Mouse (Mus musculus): ENCODE measurements around the gene Oxsr1.
"Not testable (repeated sequence)": the region's sequence is repeated elsewhere in the genome, so short reads cannot be mapped to it uniquely, and the experiment has no call there.

The Oxsr1 gene

DNA sequence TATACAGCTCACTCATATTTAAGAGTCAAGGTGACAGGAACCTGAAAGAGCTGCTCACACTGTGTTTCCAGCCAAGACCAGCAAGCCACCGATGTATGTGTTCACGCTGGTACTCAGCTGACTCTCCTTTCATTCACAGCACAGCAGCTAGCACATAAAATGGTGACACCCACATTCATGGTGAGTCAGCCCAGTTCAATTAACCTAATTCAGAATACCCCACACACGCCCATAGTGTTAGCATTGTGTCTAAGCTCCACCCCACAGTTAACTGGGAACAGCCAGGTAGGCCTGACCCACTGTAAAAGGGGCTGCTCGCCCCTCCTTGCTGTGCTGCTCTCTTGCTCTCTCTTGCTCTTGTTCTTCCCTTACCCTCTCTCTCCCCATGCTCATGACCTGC is 50.7 kb downstream of the Oxsr1 start:
- DNase-seq (ENCODE audit: low spot score), result no peak

- peak; percentile 17 for DNase-seq (ENCODE audit: low spot score)
Observed at GRCm38 (mm10) chr9:119268588-119269145, 53.6 kb downstream of the Oxsr1 start.

- no peak for DNase-seq (ENCODE audit: low spot score)
Observed at GRCm38 (mm10) chr9:119268120-119268519, 54.1 kb downstream of the Oxsr1 start.

- DNase-seq (ENCODE audit: low spot score), result not testable (repeated sequence)
Observed at GRCm38 (mm10) chr9:119266121-119266395, 56.2 kb downstream of the Oxsr1 start.

DNA sequence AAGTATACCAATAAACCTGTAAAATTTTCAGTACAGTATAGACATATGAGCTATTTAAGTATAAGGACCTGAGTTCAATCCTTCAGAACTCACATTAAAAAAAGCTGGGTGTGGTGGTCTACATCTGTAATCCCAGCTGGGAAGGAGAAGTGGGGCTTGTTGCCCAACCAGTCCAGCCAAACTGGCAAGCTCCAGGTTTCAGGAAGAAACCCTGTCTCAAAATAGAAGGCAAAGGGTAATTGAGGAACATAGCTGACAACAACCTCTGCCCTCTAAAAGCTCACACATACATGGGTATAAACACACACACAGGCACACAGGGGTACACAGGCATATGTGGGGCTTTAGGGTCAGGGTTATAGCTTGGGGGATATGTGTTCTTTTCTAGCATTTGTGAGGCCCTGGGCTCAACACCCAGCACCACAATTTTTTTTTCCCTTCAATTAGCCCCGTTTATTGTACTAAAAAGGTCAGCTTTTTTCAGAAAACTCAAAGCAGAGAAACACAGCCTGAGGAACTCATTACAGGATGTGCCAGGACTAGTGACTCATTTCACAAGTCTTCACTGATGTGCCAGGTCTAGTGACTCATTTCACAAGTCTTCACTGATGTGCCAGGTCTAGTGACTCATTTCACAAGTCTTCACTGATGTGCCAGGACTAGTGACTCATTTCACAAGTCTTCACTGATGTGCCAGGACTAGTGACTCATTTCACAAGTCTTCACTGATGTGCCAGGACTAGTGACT is 56.7 kb downstream of the Oxsr1 start:
- DNase-seq (ENCODE audit: low spot score), result not testable (repeated sequence)

- no peak for DNase-seq (ENCODE audit: low spot score)
Observed at GRCm38 (mm10) chr9:119263067-119263466, 59.2 kb downstream of the Oxsr1 start.

DNA sequence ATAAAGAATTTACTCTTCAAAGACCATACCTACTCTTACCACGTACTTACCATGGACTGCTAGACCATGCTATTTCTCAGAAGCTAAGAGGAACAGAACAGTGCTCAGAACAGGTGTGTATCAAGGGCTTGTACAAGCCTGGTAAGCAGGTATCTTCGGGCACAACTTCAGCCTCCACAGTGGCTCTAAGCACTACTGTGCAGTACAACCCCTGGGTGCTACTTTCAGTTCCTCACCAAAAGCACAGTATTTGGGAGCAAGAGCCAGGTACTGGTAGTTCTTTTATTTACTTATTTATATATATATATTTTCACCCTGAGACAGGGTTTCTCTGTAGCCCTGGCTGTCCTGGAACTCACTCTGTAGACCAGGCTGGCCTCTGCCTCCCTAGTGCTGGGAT is 61.4 kb downstream of the Oxsr1 start:
- DNase-seq (ENCODE audit: low spot score), result no peak

DNA sequence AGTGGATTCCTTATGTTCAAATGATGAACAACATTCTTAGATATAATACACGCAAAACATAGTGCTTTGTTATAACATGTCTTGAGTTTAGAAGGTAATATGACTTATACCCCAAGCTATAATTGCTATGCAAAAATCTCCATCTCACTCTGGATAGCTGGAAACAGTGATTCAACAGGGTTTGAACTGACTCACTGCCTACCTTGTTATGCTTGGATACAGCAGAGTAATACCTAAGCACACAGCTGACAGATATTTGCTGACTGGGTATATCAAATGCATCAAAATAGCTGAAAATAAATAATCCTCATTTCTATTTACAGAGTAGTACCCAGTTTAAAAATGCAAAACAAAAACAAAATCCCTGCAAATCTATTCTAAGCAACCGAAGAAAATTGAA is 63.4 kb downstream of the Oxsr1 start:
- no peak for DNase-seq (ENCODE audit: low spot score)

DNA sequence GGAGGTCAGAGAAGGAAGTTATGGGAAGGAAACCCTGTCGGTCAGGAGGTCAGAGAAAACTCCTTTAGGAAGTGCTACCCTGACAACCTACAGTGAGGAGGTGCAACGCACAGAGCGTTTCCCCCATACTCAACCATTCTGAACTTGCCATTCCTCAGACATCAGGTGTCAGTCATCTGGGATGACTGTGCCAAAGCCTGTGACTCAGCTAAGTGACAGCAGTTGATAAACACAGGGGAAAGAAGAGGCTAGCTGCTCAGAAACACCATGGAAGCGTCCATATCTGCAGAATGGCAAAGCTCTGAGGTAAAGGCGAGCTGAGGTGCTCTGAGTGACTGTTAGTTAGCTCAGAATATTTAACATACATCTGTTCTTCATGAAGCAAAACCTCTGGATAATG is 64.1 kb downstream of the Oxsr1 start:
- DNase-seq (ENCODE audit: low spot score), result no peak

GRCm38 (mm10) chr9:119256161-119256560 is 66.1 kb downstream of the Oxsr1 start:
- no peak for DNase-seq (ENCODE audit: low spot score)

DNA sequence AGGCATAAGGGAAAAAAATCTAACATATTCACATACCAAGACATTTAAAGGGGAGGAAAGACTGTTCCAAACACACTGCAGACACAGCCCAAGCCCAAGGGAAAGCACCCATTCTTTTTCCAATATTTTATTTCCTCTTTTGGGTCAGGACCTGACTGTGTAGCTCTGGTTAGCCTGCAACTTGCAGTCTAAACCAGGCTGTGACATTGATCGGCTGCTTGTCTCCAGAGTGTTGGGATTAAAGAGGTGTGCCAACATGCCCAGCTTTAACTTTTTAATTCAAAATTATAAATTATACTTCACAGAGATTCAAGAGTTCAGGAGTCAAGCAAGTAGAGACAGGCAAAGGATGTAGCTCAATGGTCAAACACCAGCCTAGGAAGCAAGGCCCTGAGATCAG is 67.1 kb downstream of the Oxsr1 start:
- no peak for DNase-seq (ENCODE audit: low spot score)

- no peak for DNase-seq (ENCODE audit: low spot score)
Observed at GRCm38 (mm10) chr9:119254187-119254586, 68.0 kb downstream of the Oxsr1 start.

DNA sequence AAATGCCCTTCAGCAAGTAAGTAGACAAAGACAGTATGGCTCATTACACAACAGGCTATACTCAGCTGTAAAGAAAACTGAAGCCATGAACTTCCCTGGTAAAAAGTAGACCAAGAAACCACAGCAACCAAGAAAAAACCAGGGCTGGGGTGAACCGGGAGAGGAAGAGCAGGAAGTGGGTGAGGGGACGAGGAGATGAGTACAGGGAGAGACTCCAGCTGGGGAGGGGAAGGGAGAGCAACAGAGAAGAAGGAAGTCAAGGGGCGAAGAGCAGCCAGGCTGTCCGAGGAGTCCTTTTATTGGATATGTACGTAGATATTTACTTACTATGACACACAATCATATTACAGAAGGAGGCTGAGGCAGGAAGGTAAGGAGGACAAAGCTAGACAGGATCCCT is 74.2 kb downstream of the Oxsr1 start:
- DNase-seq (ENCODE audit: low spot score), result no peak

- no peak for DNase-seq (ENCODE audit: low spot score)
Observed at GRCm38 (mm10) chr9:119246826-119247225, 75.4 kb downstream of the Oxsr1 start.

DNA sequence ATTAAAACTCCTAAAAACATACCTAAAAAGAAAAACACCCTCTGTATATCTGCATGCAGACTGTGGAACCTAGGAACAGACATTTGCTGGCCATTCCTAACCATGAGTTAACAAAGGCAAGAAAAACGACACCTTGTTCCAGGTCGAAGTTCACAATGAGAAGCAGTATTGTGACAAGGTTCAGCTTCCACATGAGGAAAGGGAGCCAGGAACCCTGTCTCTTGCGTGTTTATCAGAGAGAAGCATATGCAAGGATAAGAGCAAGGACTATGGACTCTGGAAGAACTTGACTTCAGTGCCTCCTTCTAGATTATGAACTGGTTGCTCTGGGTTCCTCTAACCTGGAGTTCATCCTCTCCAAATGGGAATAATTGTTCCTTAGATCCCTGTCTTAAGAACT is 78.2 kb downstream of the Oxsr1 start:
- DNase-seq (ENCODE audit: low spot score), result no peak

GRCm38 (mm10) chr9:119241169-119241865 is 80.9 kb downstream of the Oxsr1 start:
- no peak for DNase-seq (ENCODE audit: low spot score)

GRCm38 (mm10) chr9:119240286-119240997 is 81.8 kb downstream of the Oxsr1 start:
- peak; percentile 7 for DNase-seq (ENCODE audit: low spot score)

GRCm38 (mm10) chr9:119239274-119239673 is 83.0 kb downstream of the Oxsr1 start:
- no peak for DNase-seq (ENCODE audit: low spot score)

- DNase-seq (ENCODE audit: low spot score), result no peak
Observed at GRCm38 (mm10) chr9:119238796-119239195, 83.4 kb downstream of the Oxsr1 start.

DNA sequence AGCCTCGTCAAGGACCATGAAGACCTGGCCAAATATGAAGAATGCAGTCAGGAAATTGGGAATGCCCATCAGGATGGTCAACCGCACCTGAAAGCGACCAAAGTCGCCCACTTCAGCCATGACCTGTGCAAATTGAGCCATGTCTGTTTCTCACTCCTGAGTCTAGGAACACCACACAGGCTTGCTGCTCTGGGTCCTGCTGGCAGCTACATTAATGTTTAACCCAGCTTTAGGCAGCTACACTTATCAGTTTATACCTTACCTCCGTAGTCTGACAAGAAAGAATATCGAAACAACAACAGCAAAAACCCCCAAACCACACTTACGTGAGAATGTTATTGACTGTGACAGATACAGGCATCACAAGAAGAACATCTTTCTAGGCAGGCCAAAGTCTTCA is 90.7 kb downstream of the Oxsr1 start:
- no peak for DNase-seq (ENCODE audit: low spot score)

- DNase-seq (ENCODE audit: low spot score), result no peak
Observed at GRCm38 (mm10) chr9:119230829-119231228, 91.4 kb downstream of the Oxsr1 start.

DNA sequence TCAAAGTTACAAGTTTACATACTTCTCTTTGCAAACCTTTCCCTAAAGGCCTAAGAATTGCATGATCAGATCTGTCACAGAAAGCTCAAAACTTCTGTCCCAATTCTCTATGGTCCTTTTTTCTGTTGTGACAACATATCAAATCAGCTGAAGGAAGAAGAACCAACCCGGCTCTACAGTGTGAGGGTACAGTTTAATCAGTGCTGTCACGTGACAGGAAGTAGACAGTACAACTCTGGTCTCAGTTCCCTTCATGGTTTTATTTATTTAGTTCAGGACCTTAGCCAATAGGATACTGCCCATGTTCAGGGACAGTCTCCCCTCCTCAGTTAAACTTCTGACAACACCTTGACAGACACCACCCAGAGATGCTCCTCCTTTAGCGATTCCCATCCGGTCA is 102.0 kb downstream of the Oxsr1 start:
- DNase-seq (ENCODE audit: low spot score), result no peak

- DNase-seq (ENCODE audit: low spot score), result no peak
Observed at GRCm38 (mm10) chr9:119219667-119220066, 102.6 kb downstream of the Oxsr1 start.

Data from left cerebral cortex, adult 11 months (tissue).